Mouse (Mus musculus): ENCODE data around the gene Zfp148. TPM values are rescaled to one million over a fixed set of nuclear protein-coding genes. Genes with fewer than 3 reads are reported as not detected.

The Zfp148 gene
- polyA plus RNA-seq, 1 experiment, result 30.6 TPM

DNA sequence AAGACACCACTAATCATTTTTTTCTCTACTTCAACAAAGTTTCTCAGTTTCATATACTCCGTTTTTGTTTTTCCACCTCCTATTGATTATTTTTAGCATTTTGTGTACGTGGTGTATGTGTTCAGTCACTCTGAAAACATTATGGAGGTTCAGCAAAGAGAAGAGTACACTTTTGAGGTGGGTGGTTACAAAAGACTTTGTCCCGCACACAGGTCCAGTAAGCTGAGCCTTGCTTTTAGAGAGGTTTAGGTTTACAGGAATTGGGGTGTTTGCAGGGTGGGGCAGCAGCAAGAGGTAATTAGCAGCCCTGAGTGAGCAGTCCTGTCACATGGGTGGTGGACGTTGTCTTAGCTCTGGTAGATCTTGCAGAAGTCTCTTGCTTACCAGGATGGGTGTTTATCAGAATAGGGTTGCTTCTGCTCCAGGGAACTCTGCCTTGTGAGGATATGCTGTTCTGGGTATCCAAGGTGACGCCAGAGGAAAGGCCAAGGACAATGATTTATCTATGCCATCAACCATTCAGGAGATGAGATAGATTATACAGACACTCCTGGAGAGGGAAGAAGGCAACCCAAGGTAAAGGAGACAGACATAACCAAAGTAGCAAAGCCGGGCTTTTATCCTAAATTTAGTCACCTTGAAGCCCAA lies 74.8 kb downstream of the Zfp148 start:
- Histone ChIP-seq H3K4me3 (replicated peaks; ENCODE audit: control insufficient read depth, low read depth, low read length) (no peak overlapping the region), H3K27ac (ENCODE audit: control insufficient read depth, insufficient read depth, low read depth, low read length, poor library complexity) (no peak overlapping the region), H3K4me1 (ENCODE audit: control insufficient read depth, insufficient read depth, low read length) (no peaks in the 10 kb centered on the region; the same call in 1 of the 2 replicates)
- WGBS, result 83% methylated on average over 6 of the region's 6 CpGs
- TF ChIP-seq CTCF (IDR thresholded peaks at IDR 0.05; ENCODE audit: control insufficient read depth, insufficient read depth, low read length) (no peak), POLR2A (IDR thresholded peaks at IDR 0.05; ENCODE audit: borderline replicate concordance, control insufficient read depth, low read depth, low read length) (no peak)

DNA sequence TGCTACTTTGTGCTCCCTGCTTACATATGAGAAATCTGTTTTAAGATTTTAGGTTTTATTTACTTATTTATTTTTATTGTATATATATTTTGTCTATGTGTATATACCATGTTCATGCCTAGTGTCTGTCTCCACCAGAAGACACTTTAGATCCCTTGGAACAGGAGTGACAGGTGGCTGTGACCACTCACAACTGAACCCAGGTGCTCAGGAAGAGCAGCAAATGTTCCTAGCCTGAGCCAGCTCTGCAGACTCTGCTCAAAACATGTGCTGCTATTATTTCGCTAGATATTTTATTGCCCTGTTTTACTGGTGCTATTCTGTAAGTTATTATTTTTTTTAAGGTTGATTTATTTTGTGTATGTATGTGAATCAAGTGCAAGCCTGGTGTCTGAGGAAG lies 78.5 kb downstream of the Zfp148 start:
- Histone ChIP-seq H3K4me3 (replicated peaks; ENCODE audit: control insufficient read depth, low read depth, low read length) (no peak overlapping the region), H3K4me1 (ENCODE audit: control insufficient read depth, insufficient read depth, low read length) (no peaks in the 10 kb centered on the region; the same call in 1 of the 2 replicates), H3K27ac (ENCODE audit: control insufficient read depth, insufficient read depth, low read depth, low read length, poor library complexity) (no peak overlapping the region)
- WGBS, result 88% methylated on average over 1 of the region's 1 CpGs
- TF ChIP-seq CTCF (IDR thresholded peaks at IDR 0.05; ENCODE audit: control insufficient read depth, insufficient read depth, low read length) (no peak), POLR2A (IDR thresholded peaks at IDR 0.05; ENCODE audit: borderline replicate concordance, control insufficient read depth, low read depth, low read length) (no peak)

- H3K27ac ChIP-seq (ENCODE audit: control insufficient read depth, insufficient read depth, low read depth, low read length, poor library complexity), result no peak overlapping the region
- H3K4me3 ChIP-seq (replicated peaks; ENCODE audit: control insufficient read depth, low read depth, low read length), result no peak overlapping the region
- no peaks in the 10 kb centered on the region for H3K4me1 ChIP-seq (ENCODE audit: control insufficient read depth, insufficient read depth, low read length)
- WGBS, result 68% methylated on average over 3 of the region's 3 CpGs
- TF ChIP-seq POLR2A (IDR thresholded peaks at IDR 0.05; ENCODE audit: borderline replicate concordance, control insufficient read depth, low read depth, low read length) (no peak), CTCF (IDR thresholded peaks at IDR 0.05; ENCODE audit: control insufficient read depth, insufficient read depth, low read length) (no peak)
These were observed 80.8 kb downstream of the Zfp148 start for GRCm38 (mm10) chr16:33461416-33461815.

- Histone ChIP-seq H3K4me1 (ENCODE audit: control insufficient read depth, insufficient read depth, low read length) (no peaks in the 10 kb centered on the region), H3K27ac (ENCODE audit: control insufficient read depth, insufficient read depth, low read depth, low read length, poor library complexity) (no peak overlapping the region), H3K4me3 (replicated peaks; ENCODE audit: control insufficient read depth, low read depth, low read length) (no peak overlapping the region)
- no peak for TF ChIP-seq CTCF (IDR thresholded peaks at IDR 0.05; ENCODE audit: control insufficient read depth, insufficient read depth, low read length)
- TF ChIP-seq POLR2A (IDR thresholded peaks at IDR 0.05; ENCODE audit: borderline replicate concordance, control insufficient read depth, low read depth, low read length), result no peak
- WGBS, result 90% methylated on average over 4 of the region's 4 CpGs
These were observed 84.0 kb downstream of the Zfp148 start for GRCm38 (mm10) chr16:33464509-33465241.

DNA sequence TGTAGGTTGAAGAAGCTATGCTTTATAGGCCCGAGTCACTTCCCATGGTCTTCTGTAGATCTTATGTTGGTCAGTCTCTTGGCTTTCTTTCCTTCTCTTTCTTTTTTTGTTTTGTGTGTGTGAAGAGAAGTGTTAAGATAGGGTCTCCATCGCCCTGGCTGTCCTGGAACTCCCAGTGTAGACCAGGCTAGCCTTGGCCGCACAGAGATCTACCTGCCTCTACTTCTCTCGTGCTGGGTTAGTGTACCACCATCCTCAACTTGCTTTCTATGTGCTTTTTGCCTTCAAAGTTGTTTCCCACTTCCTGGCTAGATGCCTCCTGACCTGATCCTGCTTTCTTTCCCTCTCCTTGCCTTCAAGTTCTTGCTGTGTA lies 84.6 kb downstream of the Zfp148 start:
- Histone ChIP-seq H3K4me1 (ENCODE audit: control insufficient read depth, insufficient read depth, low read length) (no peaks in the 10 kb centered on the region), H3K27ac (ENCODE audit: control insufficient read depth, insufficient read depth, low read depth, low read length, poor library complexity) (no peak overlapping the region), H3K4me3 (replicated peaks; ENCODE audit: control insufficient read depth, low read depth, low read length) (no peak overlapping the region)
- TF ChIP-seq POLR2A (IDR thresholded peaks at IDR 0.05; ENCODE audit: borderline replicate concordance, control insufficient read depth, low read depth, low read length) (no peak), CTCF (IDR thresholded peaks at IDR 0.05; ENCODE audit: control insufficient read depth, insufficient read depth, low read length) (no peak)
- 85% methylated on average over 4 of the region's 4 CpGs for WGBS

- 70% methylated on average over 6 of the region's 6 CpGs for WGBS
- TF ChIP-seq POLR2A (IDR thresholded peaks at IDR 0.05; ENCODE audit: borderline replicate concordance, control insufficient read depth, low read depth, low read length) (no peak), CTCF (IDR thresholded peaks at IDR 0.05; ENCODE audit: control insufficient read depth, insufficient read depth, low read length) (no peak)
- H3K4me1 ChIP-seq (ENCODE audit: control insufficient read depth, insufficient read depth, low read length), result no peaks in the 10 kb centered on the region
- H3K4me3 ChIP-seq (replicated peaks; ENCODE audit: control insufficient read depth, low read depth, low read length), result no peak overlapping the region
- no peak overlapping the region for H3K27ac ChIP-seq (ENCODE audit: control insufficient read depth, insufficient read depth, low read depth, low read length, poor library complexity)
These were observed 86.8 kb downstream of the Zfp148 start for GRCm38 (mm10) chr16:33467451-33467850.

DNA sequence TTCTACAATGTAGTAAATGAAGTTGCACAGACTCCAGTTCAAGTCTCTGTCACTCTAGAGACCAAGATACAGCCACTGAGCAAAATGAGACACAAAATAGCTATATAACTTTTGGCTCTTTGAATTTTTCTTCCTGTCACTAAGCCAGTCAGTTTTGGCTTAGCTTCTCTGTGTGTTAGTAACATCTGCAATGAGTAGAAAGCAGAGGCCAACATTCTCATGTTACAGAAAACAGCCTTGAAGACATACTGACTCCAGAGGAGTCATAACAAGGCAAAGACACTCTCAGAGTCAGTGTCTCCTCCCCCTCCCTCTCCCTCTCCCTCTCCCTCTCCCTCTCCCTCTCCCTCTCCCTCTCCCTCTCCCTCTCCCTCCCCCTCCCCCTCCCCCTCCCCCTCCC lies 89.3 kb downstream of the Zfp148 start:
- Histone ChIP-seq H3K27ac (ENCODE audit: control insufficient read depth, insufficient read depth, low read depth, low read length, poor library complexity) (no peak overlapping the region), H3K4me3 (replicated peaks; ENCODE audit: control insufficient read depth, low read depth, low read length) (no peak overlapping the region), H3K4me1 (ENCODE audit: control insufficient read depth, insufficient read depth, low read length) (no peaks in the 10 kb centered on the region)
- TF ChIP-seq CTCF (IDR thresholded peaks at IDR 0.05; ENCODE audit: control insufficient read depth, insufficient read depth, low read length) (no peak), POLR2A (IDR thresholded peaks at IDR 0.05; ENCODE audit: borderline replicate concordance, control insufficient read depth, low read depth, low read length) (no peak)

DNA sequence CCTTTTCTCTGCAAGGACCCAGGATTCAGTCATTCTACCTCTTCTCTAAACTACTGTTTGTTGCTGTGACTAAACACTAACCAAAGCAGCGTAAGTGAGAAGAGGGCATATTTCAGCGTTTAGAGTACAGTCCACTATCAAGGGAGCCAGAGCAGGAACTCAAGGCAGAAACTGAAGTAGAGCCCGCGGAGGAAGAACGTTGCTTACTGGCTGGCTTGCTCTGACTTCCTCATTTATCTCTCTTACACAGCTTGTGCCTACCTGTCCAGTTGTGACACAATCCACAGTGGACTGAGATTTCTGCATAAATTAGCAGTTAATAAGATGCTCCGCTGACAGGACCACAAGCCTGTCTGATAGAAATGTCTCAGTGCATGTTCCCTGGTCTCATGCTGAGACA lies 93.7 kb downstream of the Zfp148 start:
- no peak for TF ChIP-seq POLR2A (IDR thresholded peaks at IDR 0.05; ENCODE audit: borderline replicate concordance, control insufficient read depth, low read depth, low read length)
- Histone ChIP-seq H3K4me3 (replicated peaks; ENCODE audit: control insufficient read depth, low read depth, low read length) (no peak overlapping the region), H3K4me1 (ENCODE audit: control insufficient read depth, insufficient read depth, low read length) (no peaks in the 10 kb centered on the region), H3K27ac (ENCODE audit: control insufficient read depth, insufficient read depth, low read depth, low read length, poor library complexity) (no peak overlapping the region)
- 41% methylated on average over 6 of the region's 6 CpGs for WGBS
